Mouse (Mus musculus) E14TG2a.4 (cell line): ENCODE data around the gene Rassf2.

Source experiments
- CTCF ChIP-seq: conservative IDR thresholded peaks from 2 replicates; pipeline ENCODE4 v1.5.1; 2014; ENCODE audit warnings: low read length
- POU5F1 ChIP-seq: IDR thresholded peaks from 2 replicates; pipeline ENCODE4 v1.6.1; 2014; ENCODE audit warnings: low read length, borderline replicate concordance

- TF ChIP-seq POU5F1 (no peak), CTCF (no peak)
Observed at GRCm38 (mm10) chr2:131952961-131953538, 77.0 kb downstream of the Rassf2 start.
